Mouse (Mus musculus): ENCODE results near the gene Tcstv1.
"Not testable (repeated sequence)": the region's sequence is repeated elsewhere in the genome, so short reads cannot be mapped to it uniquely, and the experiment has no call there.

Gene Tcstv1

GRCm38 (mm10) chr13:119894685-119895084 is at the start of gene Tcstv1:
Gene Tcstv1, minus strand, starts transcription at chr13:119894785.
- in situ Hi-C loops (cut with MboI, MseI) = loop anchor here (5.0 kb wide), 1 partner anchor 278 kb away; the partner anchor contains the start of gene Gm21818 (in 2 of the 2)

DNA sequence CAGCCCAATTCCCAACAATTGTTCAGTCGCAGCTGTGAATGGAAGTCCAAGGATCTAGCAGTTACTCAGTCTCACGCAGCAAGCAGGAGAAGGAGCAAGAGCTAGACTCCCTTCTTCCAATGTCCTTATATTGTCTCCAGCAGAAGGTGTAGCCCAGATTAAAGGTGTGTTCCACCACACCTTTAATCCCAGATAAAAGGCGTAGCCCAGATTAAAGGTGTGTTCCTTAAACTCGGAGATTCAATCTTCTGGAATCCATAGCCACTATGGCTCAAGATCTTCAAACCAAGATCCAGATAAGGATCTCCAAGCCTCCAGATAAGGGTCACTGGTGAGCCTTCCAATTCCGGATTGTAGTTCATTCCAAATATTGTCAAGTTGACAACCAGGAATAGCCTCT is 34.6 kb upstream of the Tcstv1 start, which contains the start of gene Gm21761:
TSS of gene Gm21761 (minus strand) at position 101 of the 400 bp plus-strand sequence.
- in situ Hi-C loops (cut with MboI, MseI) = loop anchor here in 1 of 2 experiments (5.0 kb wide), 1 partner anchor 213 kb away; the partner anchor contains the start of gene Gm20767

DNA sequence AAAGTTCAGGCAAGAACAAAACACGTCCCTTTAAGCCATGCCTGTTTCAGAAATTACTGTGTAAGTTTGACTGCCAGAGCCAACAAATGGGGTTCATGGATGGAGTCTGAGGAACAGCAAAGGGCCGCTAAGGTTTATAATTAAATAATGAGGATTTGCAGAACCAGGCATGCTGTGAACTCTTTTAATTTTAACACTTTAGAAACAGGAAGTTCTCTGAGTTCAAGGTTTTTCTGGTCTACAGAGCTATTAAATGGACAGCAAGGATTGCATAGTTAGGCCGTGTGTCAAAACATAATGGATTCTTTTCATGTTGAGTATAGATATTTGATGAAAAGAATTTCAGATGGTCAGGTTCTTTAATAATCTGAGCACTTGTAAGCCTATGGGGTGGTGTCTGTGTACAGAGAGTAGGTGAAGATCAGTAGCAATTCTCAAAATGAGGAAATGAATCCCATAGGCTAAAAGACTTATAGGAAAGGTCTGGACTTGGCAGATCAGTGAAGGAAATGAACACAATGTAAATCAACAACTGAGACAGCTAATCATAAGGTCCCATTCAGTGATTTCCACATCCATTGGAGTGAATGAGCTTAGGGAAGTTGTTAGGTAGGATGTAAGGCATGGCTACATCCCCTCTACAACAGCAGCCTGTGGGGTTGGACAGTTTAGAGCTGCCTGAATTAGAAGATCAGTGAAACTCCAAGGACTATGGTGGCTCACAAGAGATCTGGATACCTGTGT is 30.2 kb upstream of the Tcstv1 start:
- in situ Hi-C loops (cut with MboI, MseI) = loop anchor here in 1 of 2 experiments (5.0 kb wide), 1 partner anchor 218 kb away; the partner anchor contains the start of gene Gm20767

DNA sequence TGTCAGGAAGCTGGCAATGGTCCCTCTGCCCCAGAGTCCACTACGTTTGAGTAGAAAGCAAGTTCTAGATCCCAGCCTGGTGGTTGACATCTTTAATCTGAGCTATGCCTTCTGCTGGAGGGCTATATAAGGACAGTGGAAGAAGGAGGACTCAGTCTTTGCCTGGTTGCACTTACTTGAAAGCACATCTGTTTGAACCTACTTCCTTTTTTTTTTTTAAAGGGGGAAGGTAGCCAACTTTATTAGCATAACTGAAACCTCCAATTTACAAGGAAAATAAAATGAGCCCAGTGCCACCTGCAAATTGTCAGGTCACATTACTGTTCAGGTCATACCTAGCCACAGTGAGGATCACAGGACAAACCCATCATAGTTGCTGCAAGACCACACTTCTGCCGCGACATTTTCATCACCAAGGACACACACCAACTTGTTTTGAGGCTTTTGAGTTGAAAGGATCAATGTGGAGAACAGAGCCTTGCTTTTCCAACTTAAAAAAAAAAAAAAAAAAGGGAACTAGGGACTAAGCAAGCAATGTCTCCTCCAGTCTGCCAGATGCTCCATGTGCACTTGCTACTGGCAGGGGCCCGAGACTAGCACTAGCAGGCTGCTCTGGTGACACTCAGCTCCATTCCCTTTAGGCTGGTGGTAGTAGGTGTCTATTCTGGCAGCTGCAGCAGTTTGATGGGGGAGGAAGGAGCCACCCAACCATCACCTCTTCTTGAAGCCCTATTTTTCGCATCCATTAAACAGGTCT is 22.6 kb upstream of the Tcstv1 start:
- in situ Hi-C loops (cut with MboI, MseI) = not testable (repeated sequence)

GRCm38 (mm10) chr13:119916449-119916848 is 21.9 kb upstream of the Tcstv1 start:
- in situ Hi-C loops (cut with MboI, MseI) = not testable (repeated sequence)

GRCm38 (mm10) chr13:119898549-119898948 is 4.0 kb upstream of the Tcstv1 start:
- in situ Hi-C loops (cut with MboI, MseI) = loop anchor here (5.0 kb wide), 1 partner anchor 274 kb away; the partner anchor contains the start of gene Gm21818 (in 2 of the 2)

DNA sequence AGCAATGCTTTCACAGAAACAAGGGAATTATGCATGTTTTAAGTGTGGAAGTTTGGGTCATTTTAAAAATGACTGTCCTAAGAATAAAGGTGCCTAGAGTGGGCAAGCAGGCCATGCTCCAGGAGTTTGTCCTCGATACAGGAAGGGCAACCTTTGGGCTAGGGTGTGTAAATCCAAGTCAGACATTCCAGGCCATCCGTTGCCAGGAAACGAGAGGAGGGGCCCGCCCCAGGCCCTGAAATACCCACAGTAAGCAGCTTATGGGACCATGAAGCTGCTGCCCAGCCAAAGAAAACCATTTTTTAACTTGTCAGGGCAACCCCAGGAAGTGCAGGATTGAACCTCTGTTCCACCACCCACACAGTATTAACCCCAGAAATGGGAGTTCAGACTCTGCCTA is 7.7 kb downstream of the Tcstv1 start:
- in situ Hi-C loops (cut with MboI, MseI) = not testable (repeated sequence)

DNA sequence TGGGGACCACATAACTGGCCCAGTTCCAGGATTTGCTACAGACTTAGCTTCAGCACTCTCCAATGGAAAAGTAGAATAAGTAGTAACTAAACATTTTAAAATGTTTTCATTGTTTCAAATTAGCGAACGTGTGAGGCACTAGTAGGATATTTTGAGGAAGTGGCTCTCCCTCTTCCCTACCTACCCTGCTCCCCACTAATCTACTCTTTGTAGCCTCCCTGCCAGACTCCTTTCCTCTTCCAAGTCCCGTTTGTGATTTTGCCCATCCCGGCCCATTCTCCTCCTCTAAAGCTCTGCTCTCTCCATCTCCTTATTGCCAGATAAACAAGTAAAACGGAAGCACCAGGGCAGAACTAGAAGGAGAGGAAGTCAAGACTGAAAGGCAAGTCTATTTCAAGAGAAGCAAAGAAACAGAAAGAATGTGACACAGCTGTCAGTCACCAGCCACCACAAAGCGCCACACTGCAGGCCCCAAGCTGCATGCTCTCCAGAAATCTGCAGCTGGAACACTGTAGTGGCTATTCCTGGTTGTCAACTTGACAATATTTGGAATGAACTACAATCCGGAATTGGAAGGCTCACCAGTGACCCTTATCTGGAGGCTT is 30.1 kb downstream of the Tcstv1 start:
- in situ Hi-C loops (cut with MboI, MseI) = loop anchor here in 1 of 2 experiments (5.0 kb wide), 1 partner anchor 333 kb away; no protein-coding TSS in a partner anchor

DNA sequence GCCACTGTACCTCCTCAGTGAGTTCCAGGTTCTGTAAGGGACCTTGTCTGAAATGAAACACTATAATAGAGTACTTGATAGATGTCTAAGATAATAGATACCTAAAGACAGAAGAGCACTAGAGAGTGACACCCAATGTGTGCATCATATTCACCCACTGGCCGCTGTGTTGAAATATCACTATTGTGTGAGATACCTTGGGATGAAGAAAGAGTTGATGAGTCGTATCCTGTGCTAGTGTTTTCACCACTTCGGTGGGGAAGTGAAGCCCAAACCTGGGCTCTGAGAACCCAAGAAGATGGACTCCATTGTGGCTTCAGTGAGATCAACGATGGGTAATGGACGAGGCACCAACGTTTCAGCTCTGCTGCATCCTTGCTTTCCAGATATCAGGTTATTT is 32.2 kb downstream of the Tcstv1 start:
- in situ Hi-C loops (cut with MboI, MseI) = loop anchor here in 1 of 2 experiments (5.0 kb wide), 1 partner anchor 335 kb away; no protein-coding TSS in a partner anchor

Data from T-helper 17 cell (primary cell).